Mouse (Mus musculus): ENCODE measurements around the gene Myo15b.

DNA sequence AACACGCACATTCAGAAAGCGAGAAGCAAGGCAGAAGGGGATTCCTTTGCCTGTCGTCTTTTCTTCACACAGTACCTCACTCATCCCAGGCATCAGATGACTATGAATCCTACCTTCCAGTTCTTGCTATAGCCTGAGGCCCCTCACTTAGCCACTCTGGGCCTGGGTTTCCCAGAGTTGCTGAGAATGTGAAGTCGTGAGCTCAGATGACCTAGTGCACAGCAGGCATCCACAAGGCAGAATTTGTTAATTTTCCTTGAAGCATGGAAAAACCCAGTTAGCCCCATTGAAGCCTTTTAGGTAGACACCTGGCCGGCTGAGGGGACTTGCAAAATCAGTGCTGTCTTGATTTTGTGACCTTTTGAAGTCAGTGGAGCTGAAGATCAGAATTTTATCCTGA lies 31.7 kb upstream of the Myo15b start:
- no peak for TF ChIP-seq CTCF (IDR thresholded peaks at IDR 0.05; ENCODE audit: insufficient read depth, low read depth, low read length)
- no peak for TF ChIP-seq POLR2A (IDR thresholded peaks at IDR 0.05; ENCODE audit: insufficient read depth, low read depth, low read length)

All from olfactory bulb, adult 2 months (tissue).